Mouse (Mus musculus) limb, embryonic 12.5 days (tissue): Measurements from ENCODE around the gene Tmem37. TPM values are rescaled to one million over a fixed set of nuclear protein-coding genes. Genes with fewer than 3 reads are reported as not detected.

ENCODE experiments used
- polyA plus RNA-seq: library from polyadenylated mRNA; unstranded; fragments of >200 nt; fragmentation: Nextera tagmentation; extraction: Ambion mirVana; gene quantifications from 2 replicates; pipeline ENCODE4 v1.2.1, GENCODE M21; 2016

Gene Tmem37
- polyA plus RNA-seq, 1 experiment from 2014 or later, result 2.6 TPM

Other genes with a start within 250 kb of the Tmem37 start
- 5.6 and 6.7 TPM in 2 replicates for gene Ptpn4, start 236.5 kb downstream of the Tmem37 start, polyA plus RNA-seq
- 6.9 and 8.5 TPM in 2 replicates for gene Tmem177, start 160.9 kb downstream of the Tmem37 start, polyA plus RNA-seq
- gene Cfap221, start 76.8 kb downstream of the Tmem37 start, polyA plus RNA-seq, result 0.11 and 0.23 TPM in 2 replicates
- 0.12 TPM in 1 of 2 replicates, not detected in the other for gene Sctr, start 67.2 kb downstream of the Tmem37 start, polyA plus RNA-seq
- 656 and 702 TPM in 2 replicates for gene Dbi, start 47.0 kb upstream of the Tmem37 start, polyA plus RNA-seq
- 19.3 and 23.7 TPM in 2 replicates for gene 3110009E18Rik, start 47.1 kb upstream of the Tmem37 start, polyA plus RNA-seq
- gene Steap3, start 198.6 kb upstream of the Tmem37 start, polyA plus RNA-seq, result 3.8 and 3.9 TPM in 2 replicates